Mouse (Mus musculus) brain, adult 10 weeks (tissue): ENCODE data around the gene Angptl6. TPM values are rescaled to one million over a fixed set of nuclear protein-coding genes. Genes with fewer than 3 reads are reported as not detected.

Experiments used
- polyA plus RNA-seq: library from polyadenylated mRNA; stranded (reverse); fragments of 350-450 nt; fragmentation: Illumina TruSeq; extraction: RNeasy Lipid Tissue Mini Kit (QIAGEN cat#74804); gene quantifications from one replicate; pipeline ENCODE4 v1.2.3, GENCODE M21; 2015; ENCODE audit warnings: low read depth, low replicate concordance

Angptl6 gene
- polyA plus RNA-seq = 11.2 TPM

GRCm38 (mm10) chr9:20879097-20879792, at the start of gene Angptl6:
TSS of gene Angptl6 (minus strand) at chr9:20879727.

DNA sequence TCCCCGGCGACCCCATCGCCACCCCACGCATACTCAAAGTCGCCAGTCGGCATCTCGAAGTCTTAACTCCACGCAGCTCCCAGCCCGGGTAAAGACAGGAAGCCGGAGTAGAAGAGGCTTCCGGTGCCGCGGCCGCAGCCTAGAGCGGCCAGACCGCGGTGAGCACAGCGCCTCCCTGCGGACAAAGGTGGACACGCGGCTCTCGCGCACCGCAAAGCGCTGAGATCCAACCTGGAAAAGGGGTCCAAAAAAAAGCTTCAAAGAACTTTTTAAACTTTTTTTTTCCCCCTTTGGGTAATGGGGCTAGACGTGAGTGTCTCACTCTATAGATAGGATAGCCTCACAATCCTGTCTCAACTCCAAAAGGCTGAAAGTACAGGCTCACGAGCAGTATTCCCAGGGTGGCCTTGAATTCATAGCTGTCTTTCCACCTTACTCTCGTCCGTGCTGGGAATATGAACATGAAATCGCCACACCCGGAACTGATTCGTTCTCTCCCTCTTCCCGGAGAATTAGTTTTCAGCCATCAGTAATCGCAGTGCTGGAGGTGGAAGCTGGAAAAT, 19.1 kb upstream of the Angptl6 start, which contains the start of gene Eif3g:
Eif3g (minus strand) TSS at position 113 of the 563 bp plus-strand sequence.

GRCm38 (mm10) chr9:20887704-20888385, 8.3 kb upstream of the Angptl6 start, which contains the start of gene Ppan:
TSS of gene Ppan (plus strand) at chr9:20888175.

DNA sequence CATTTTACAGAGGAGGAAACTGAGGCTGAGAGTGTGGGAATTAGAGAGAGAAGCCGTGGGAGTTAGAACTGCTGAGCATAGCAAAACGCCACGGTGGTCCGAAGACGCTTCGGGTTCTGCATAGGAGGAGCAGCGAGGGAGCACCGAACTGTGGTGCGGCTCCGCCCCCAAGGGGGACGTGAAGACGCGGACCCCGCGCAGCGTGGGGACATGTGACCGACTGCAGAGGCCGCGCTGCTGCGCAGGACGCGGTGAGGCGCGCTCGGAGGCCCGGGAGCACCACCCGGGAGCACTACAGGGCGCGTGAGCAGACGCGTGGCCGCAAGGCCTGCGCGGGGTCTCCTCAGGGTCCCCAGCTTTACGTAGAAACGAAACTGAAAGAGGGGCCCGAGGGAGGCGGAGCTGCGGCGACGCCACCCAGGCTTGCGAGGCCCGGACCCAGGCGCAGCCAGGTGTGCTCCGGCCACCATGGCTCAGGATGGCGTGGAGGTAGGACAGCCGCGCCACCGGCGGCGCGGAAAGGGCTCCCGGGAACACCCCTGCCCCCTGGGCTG, 11.0 kb downstream of the Angptl6 start, which contains the start of gene A230050P20Rik:
A230050P20Rik (plus strand) TSS at position 195 of the 554 bp plus-strand sequence.

Other genes starting within 250 kb of the Angptl6 start
- gene Ubl5, start 236.8 kb downstream of the Angptl6 start, polyA plus RNA-seq = 642 TPM
- gene Fbxl12, start 235.0 kb downstream of the Angptl6 start, polyA plus RNA-seq = 16.8 TPM
- 44.8 TPM for gene Pin1, start 227.6 kb downstream of the Angptl6 start, polyA plus RNA-seq
- 130 TPM for gene Olfm2, start 133.4 kb downstream of the Angptl6 start, polyA plus RNA-seq
- 1.4 TPM for gene Col5a3, start 64.7 kb downstream of the Angptl6 start, polyA plus RNA-seq
- gene Rdh8, start 61.2 kb downstream of the Angptl6 start, polyA plus RNA-seq = not detected
- gene A230050P20Rik, start 11.1 kb downstream of the Angptl6 start, polyA plus RNA-seq = 87.5 TPM
- 20.5 TPM for gene Ppan, start 8.4 kb upstream of the Angptl6 start, polyA plus RNA-seq
- gene Eif3g, start 18.9 kb upstream of the Angptl6 start, polyA plus RNA-seq = 131 TPM
- gene Dnmt1, start 80.2 kb upstream of the Angptl6 start, polyA plus RNA-seq = 23.5 TPM
- 1.8 TPM for gene S1pr2, start 97.1 kb upstream of the Angptl6 start, polyA plus RNA-seq
- 70.1 TPM for gene Mrpl4, start 123.0 kb upstream of the Angptl6 start, polyA plus RNA-seq
- 1.8 TPM for gene Icam1, start 136.3 kb upstream of the Angptl6 start, polyA plus RNA-seq
- 1.9 TPM for gene Icam4, start 149.6 kb upstream of the Angptl6 start, polyA plus RNA-seq
- gene Icam5, start 152.3 kb upstream of the Angptl6 start, polyA plus RNA-seq = 111 TPM
- gene Zglp1, start 187.4 kb upstream of the Angptl6 start, polyA plus RNA-seq = not detected
- 1.4 TPM for gene Gm49373, start 193.4 kb upstream of the Angptl6 start, polyA plus RNA-seq
- gene Fdx1l, start 193.9 kb upstream of the Angptl6 start, polyA plus RNA-seq = 105 TPM
- 0.58 TPM for gene Gm38431, start 212.3 kb upstream of the Angptl6 start, polyA plus RNA-seq
- 20.6 TPM for gene Raver1, start 212.3 kb upstream of the Angptl6 start, polyA plus RNA-seq